Mouse (Mus musculus) midbrain, postnatal 0 days (tissue): ENCODE results near the gene Ado. TPM values are rescaled to one million over a fixed set of nuclear protein-coding genes. Genes with fewer than 3 reads are reported as not detected.

ENCODE experiments used
- ATAC-seq: fragments of 200-750 bp; cut with Nextera tagmentation; 2 replicates; pipeline ENCODE4 v1.8.0; 2017; ENCODE audit warnings: moderate number of reproducible peaks, mild to moderate bottlenecking, moderate TSS enrichment, moderate library complexity; ENCODE audit not compliant: low FRiP score
- DNase-seq: peaks from one replicate; pipeline ENCODE4 v3.0.0-alpha.2; 2015; ENCODE audit warnings: low spot score
- H3K27ac ChIP-seq: fragments of 300-500 bp; sonication (generic); 2 replicates; pipeline ENCODE4 v1.5.1; 2014; ENCODE audit warnings: low read depth, mild to moderate bottlenecking, low read length, mixed read lengths
- H3K27me3 ChIP-seq: fragments of 300-500 bp; sonication (generic); 2 replicates; pipeline ENCODE4 v1.6.1; 2014; ENCODE audit warnings: low read length, control low read depth, mixed read lengths; ENCODE audit not compliant: insufficient read depth
- H3K36me3 ChIP-seq: fragments of 300-500 bp; sonication (generic); 2 replicates; pipeline ENCODE4 v1.6.1; 2014; ENCODE audit warnings: low read length, control low read depth, mixed read lengths; ENCODE audit not compliant: insufficient read depth
- H3K4me1 ChIP-seq: fragments of 300-500 bp; sonication (generic); 2 replicates; pipeline ENCODE4 v1.6.1; 2014; ENCODE audit warnings: mild to moderate bottlenecking, control low read depth, antibody characterized with exemption, low read length, mixed read lengths; ENCODE audit not compliant: insufficient read depth
- H3K4me2 ChIP-seq: fragments of 300-500 bp; sonication (generic); 2 replicates; pipeline ENCODE4 v1.6.1; 2014; ENCODE audit warnings: low read depth, mild to moderate bottlenecking, low read length, mixed read lengths; ENCODE audit not compliant: poor library complexity, severe bottlenecking
- H3K4me3 ChIP-seq: fragments of 300-500 bp; sonication (generic); 2 replicates; pipeline ENCODE4 v1.5.1; 2014; ENCODE audit warnings: low read depth, mild to moderate bottlenecking, low read length, moderate library complexity
- H3K9ac ChIP-seq: fragments of 300-500 bp; sonication (generic); replicated peaks from 2 replicates; pipeline ENCODE4 v1.6.1; 2014; ENCODE audit warnings: mild to moderate bottlenecking, low read length, moderate library complexity, mixed read lengths; ENCODE audit not compliant: poor library complexity, severe bottlenecking
- H3K9me3 ChIP-seq: fragments of 300-500 bp; sonication (generic); 2 replicates; pipeline ENCODE4 v1.6.1; 2016; ENCODE audit warnings: low read length, control low read depth
- CTCF ChIP-seq: IDR thresholded peaks from 2 replicates; pipeline ENCODE4 v1.5.1; 2016; ENCODE audit warnings: antibody characterized with exemption, mild to moderate bottlenecking
- WGBS: fragments of 180-500 bp; shearing (Covaris S2); extraction: QIAGEN DNeasy Blood & Tissue Kit; methylation state at CpG from one replicate; pipeline ENCODE4 v1.1.7; 2014; 5-methylcytosine and 5-hydroxymethylcytosine counted together
- polyA plus RNA-seq: library from polyadenylated mRNA; unstranded; fragments of >200 nt; fragmentation: Nextera tagmentation; extraction: Ambion mirVana; gene quantifications from 2 replicates; pipeline ENCODE4 v1.2.1, GENCODE M21; 2015
- total RNA-seq: library from RNA; depleted of rRNA; stranded (reverse); fragments of >200 nt; gene quantifications from 2 replicates; pipeline ENCODE4 v1.2.3, GENCODE M21; 2014

Ado gene
- total and polyA plus RNA-seq, 2 experiments from 2014 or later, result 50.9 to 58.5 TPM

DNA sequence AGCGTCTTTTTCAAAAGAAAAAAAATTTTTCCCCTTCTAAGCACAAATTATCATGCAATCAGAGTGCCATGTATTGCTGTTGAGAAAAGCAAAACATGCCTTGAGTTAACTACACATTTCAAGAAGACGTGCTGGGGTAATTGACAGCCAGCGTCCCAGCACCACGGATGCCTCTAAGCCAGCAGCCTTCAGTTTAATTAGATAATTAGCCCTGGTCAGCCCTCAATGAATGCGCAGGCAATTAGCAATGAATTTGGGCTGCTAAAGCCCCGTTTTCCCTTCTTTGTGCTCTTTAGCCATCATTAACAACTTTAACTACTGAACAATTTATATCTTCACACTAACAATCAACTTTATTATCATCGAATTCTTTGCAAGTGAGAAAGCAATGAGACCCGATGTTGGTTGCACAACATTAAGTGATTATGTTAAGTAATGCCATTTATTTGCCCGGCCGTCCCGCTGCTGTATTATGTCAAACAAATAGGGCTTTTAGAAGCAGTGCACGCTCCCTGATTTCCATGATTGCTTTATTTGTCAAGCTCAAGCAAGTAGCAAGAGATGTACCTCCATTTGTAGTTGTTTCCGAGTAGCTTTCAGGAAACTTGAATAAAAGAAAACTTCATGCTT is 11.1 kb upstream of the Ado start:
- TF ChIP-seq CTCF, result no peak
- no peaks in the 10 kb centered on the region for H3K9me3 ChIP-seq
- no peak overlapping the region for H3K4me3 ChIP-seq
- H3K27me3 ChIP-seq, result no peaks in the 10 kb centered on the region
- no peak overlapping the region for H3K27ac ChIP-seq
- 36% methylated on average over 13 of the region's 13 CpGs for WGBS
- DNase-seq (peak; percentile 42), ATAC-seq (no peak)
- no peaks in the 10 kb centered on the region for H3K4me1 ChIP-seq
- no peaks in the 10 kb centered on the region for H3K36me3 ChIP-seq
- H3K9ac ChIP-seq, result no peak overlapping the region
- no peak overlapping the region for H3K4me2 ChIP-seq

DNA sequence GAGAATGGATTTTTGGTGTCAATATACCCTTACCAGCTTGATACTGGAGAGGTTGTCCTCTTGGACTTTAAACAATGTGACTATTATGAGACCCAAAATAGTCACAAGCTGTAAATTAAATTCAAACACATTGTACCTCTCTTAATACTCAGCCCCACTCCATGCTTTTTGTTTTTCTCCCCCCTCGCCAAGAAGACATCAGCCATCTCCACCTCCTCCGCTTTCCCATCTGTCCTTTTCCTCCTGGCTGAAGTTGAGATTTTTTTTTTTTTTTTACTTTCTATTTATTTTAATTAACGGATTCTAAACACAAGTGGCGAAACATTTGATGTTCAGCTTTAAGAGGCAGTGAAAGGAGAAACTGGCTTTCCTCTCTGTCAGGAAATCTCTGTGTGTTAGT is 9.3 kb upstream of the Ado start:
- Histone ChIP-seq H3K4me1 (no peaks in the 10 kb centered on the region), H3K27me3 (no peaks in the 10 kb centered on the region), H3K27ac (no peak overlapping the region), H3K9ac (no peak overlapping the region), H3K36me3 (no peaks in the 10 kb centered on the region), H3K4me2 (no peak overlapping the region), H3K9me3 (no peaks in the 10 kb centered on the region), H3K4me3 (no peak overlapping the region)
- no peak for TF ChIP-seq CTCF
- DNase-seq (no peak), ATAC-seq (no peak)
- WGBS, result 88% methylated on average over 4 of the region's 4 CpGs

- no peaks in the 10 kb centered on the region for H3K27me3 ChIP-seq
- under 1% methylated on average over 55 of the region's 73 CpGs for WGBS
- H3K36me3 ChIP-seq, result no peaks in the 10 kb centered on the region
- peak overlapping the region; percentile 96 for H3K27ac ChIP-seq
- peak overlapping the region; percentile 97 for H3K4me2 ChIP-seq
- H3K4me3 ChIP-seq, result peak overlapping the region; percentile 71
- ATAC-seq, result peak; percentile 81
- peak; percentile 43 for DNase-seq
- peaks cover 11% of the 10 kb centered on the region; the same call in 1 of the 2 replicates for H3K4me1 ChIP-seq
- peak overlapping the region; percentile 68 for H3K9ac ChIP-seq
- H3K9me3 ChIP-seq, result no peaks in the 10 kb centered on the region
- TF ChIP-seq CTCF, result no peak
These were observed 397 bp downstream of the Ado start for GRCm38 (mm10) chr10:67548261-67548854.

- peak overlapping the region; percentile 71 for H3K4me3 ChIP-seq
- DNase-seq (peak; percentile 18), ATAC-seq (no peak)
- peak overlapping the region; percentile 68 for H3K9ac ChIP-seq
- H3K36me3 ChIP-seq, result no peaks in the 10 kb centered on the region
- H3K27me3 ChIP-seq, result no peaks in the 10 kb centered on the region
- peak overlapping the region; percentile 96 for H3K27ac ChIP-seq
- H3K9me3 ChIP-seq, result no peaks in the 10 kb centered on the region
- peaks cover 11% of the 10 kb centered on the region; the same call in 1 of the 2 replicates for H3K4me1 ChIP-seq
- TF ChIP-seq CTCF, result no peak
- peak overlapping the region; percentile 97 for H3K4me2 ChIP-seq
- under 1% methylated on average over 20 of the region's 20 CpGs for WGBS
These were observed 900 bp downstream of the Ado start for GRCm38 (mm10) chr10:67547850-67548260.

GRCm38 (mm10) chr10:67540591-67540990 is 8.2 kb downstream of the Ado start:
- no peak overlapping the region for H3K9ac ChIP-seq
- ATAC-seq (no peak), DNase-seq (no peak)
- WGBS, result 26% methylated on average over 19 of the region's 19 CpGs
- H3K27me3 ChIP-seq, result peaks cover 42% of the 10 kb centered on the region
- no peak overlapping the region for H3K4me2 ChIP-seq
- H3K4me3 ChIP-seq, result peak overlapping the region; percentile 5; the same call in 1 of the 2 replicates
- no peak overlapping the region for H3K27ac ChIP-seq
- H3K9me3 ChIP-seq, result no peaks in the 10 kb centered on the region
- no peaks in the 10 kb centered on the region for H3K36me3 ChIP-seq
- H3K4me1 ChIP-seq, result peaks cover 19% of the 10 kb centered on the region
- no peak for TF ChIP-seq CTCF

GRCm38 (mm10) chr10:67539401-67539730 is 9.4 kb downstream of the Ado start:
- WGBS, result 28% methylated on average over 6 of the region's 6 CpGs

More at GRCm38 (mm10) chr10:67539401-67539730, 9.4 kb downstream of the Ado start:
- Histone ChIP-seq H3K4me1 (peaks cover 19% of the 10 kb centered on the region), H3K9me3 (no peaks in the 10 kb centered on the region), H3K4me3 (peak overlapping the region; percentile 52), H3K27me3 (peaks cover 53% of the 10 kb centered on the region), H3K27ac (no peak overlapping the region), H3K4me2 (peak overlapping the region; percentile 98), H3K36me3 (no peaks in the 10 kb centered on the region), H3K9ac (no peak overlapping the region)
- DNase-seq (no peak), ATAC-seq (no peak)
- TF ChIP-seq CTCF, result no peak
